Mouse (Mus musculus) c-Kit-positive CD71-positive TER-119-negative erythroid progenitor cells, embryonic 14.5 days (primary cell): ENCODE data around the gene Tbata.

Source experiments
- DNase-seq: peaks from one replicate; pipeline ENCODE4 v3.0.0-alpha.2; 2013; ENCODE audit warnings: low read depth

Gene Tbata

DNA sequence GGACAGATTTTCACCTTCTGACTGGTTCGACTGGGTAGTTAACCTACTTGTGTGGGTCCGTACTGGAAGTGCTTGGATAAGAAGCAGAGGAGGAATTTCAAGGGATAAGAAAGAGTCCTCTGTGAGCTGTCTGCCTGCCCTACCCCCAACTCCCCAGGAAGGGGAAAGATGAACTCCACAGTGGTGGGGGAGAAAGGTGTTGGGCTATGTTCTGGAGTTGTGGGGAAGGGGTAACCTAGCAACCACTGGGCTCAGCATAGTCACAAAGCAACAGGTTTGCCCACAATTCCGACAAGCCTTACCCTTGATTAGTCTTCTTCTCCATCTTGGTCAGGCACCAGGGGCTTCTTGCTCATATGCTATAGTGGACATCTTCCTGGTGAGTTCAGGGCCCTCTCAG lies at the start of gene Tbata:
Gene Tbata, plus strand, starts transcription at position 301 of the 400 bp plus-strand sequence.
- DNase-seq = no peak

- peak; percentile 54 for DNase-seq
Observed at GRCm38 (mm10) chr10:61123276-61123913, 48.4 kb upstream of the Tbata start.

- DNase-seq = no peak
Observed at GRCm38 (mm10) chr10:61124462-61124861, 47.3 kb upstream of the Tbata start.

DNA sequence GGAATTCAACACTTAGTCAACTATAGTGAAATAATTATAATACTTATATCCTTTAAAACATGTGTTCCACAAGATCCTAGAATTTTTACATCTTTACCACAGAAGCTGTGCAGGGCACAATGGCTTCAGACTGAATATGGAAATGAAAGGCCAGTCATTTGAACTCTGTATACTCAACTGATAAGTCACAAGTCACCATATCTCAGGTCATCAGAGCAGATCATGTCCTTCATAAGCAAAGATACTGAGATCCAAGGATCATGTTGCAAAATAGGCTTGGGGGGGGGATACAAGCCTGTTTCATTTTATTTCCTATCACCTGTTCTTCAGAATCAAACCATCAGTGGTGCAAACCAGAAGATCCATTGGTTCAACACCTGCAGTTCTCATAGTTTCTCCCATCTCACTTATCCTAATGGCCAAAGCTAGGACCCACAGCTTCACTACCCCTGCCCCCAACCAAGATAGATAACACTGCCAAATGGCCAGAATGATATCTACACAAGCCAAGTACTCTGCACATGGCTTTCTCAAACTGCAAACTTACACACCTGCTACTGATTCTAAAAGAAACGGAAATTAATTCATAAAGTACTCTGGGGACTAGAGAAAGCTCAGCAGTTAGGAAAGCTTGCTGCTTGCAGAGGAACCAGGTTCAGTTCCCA lies 42.9 kb upstream of the Tbata start:
- no peak for DNase-seq

- DNase-seq = no peak
Observed at GRCm38 (mm10) chr10:61130959-61131358, 40.8 kb upstream of the Tbata start.

- no peak for DNase-seq
Observed at GRCm38 (mm10) chr10:61134041-61134440, 37.7 kb upstream of the Tbata start.

DNA sequence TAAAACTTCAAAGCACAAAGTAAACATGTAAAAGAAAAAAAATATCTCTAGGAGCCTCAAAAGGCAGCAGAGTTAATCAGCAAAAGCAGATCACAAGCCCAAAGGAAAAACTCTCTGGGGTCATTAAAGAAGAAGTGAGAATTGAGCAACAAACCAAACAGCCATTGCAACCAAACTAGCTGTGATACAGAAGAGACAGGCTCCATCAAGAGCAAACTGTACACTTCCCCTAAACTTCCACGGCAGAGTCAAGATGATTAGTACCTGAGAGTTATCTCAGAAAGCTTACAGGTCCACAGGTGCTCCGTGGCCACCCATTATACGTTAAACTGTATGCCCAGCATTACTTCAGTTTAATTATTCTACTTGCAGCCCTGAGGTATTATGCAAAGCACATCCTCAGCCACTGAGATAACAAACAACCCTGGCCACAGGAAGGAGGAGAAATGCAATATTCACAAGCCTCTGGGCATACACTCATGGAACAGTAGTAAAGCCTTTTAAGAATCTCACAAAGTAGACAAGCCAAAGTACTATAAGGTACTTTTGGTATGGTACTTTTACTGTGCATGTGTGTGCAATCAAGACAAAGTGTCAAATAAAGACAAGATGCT lies 36.4 kb upstream of the Tbata start:
- no peak for DNase-seq

DNA sequence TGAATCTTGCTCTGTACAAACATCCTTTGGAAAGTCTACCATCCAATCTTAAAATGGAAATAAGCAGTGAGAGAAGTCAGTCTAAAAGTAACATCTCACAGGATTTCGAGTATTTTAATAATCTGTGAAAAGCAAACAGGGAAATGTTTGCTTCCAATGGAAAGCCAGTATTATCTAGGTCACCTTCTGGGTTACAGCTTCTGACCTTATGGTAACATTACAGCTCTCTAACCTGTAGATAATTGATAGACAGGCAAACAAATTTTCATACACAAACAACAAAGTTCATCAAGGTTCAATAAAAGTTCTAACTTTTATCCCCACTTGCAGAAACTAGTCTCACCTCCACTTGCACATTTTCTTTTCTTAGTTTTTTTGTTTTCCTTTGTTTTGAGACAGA lies 34.2 kb upstream of the Tbata start:
- no peak for DNase-seq

DNA sequence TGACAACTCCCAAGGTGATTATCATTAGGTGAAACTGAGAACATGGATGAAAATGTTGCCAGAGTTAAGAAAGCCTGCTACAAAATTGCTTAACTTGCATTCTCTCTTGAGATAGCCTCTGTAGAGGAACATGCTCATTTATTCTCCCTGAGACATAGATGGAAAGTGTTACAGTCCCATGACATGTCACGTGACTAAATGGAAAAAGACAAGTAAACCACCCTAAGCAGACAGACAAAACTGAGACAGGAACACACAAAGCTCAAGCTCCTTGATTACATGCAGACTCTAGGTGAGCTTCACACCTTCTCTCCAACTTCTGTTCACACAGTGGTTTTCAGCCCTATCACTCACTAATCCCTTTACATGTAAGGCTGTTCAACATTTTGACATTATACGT lies 28.4 kb upstream of the Tbata start:
- no peak for DNase-seq

GRCm38 (mm10) chr10:61145766-61146118 lies 26.0 kb upstream of the Tbata start:
- DNase-seq = no peak

- no peak for DNase-seq
Observed at GRCm38 (mm10) chr10:61146119-61146806, 25.5 kb upstream of the Tbata start.

DNA sequence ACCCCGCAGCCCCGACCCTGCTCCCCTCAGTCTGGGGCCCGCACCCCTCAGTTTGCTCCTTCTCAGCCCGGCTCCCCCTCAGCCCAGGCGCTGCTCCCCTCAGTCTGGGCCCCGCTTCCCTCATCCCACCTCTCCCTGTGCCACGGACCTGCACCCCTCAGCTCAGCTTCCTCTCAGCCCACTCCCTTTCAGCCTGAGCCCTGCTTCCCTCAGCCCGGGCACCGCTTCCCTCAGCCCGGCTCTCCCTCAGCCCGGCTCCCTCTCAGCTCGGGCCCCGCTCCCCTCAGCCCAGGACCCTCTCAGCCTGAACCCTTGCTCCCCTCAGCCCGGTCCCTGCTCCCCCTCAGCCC lies 25.0 kb upstream of the Tbata start:
- DNase-seq = no peak

GRCm38 (mm10) chr10:61147157-61148040 lies 24.4 kb upstream of the Tbata start, which contains the start of gene Sgpl1:
Sgpl1 (minus strand) TSS chr10:61147703.
- peak; percentile 72 for DNase-seq

- DNase-seq = no peak
Observed at GRCm38 (mm10) chr10:61149476-61149875, 22.3 kb upstream of the Tbata start.

GRCm38 (mm10) chr10:61150616-61151015 lies 21.1 kb upstream of the Tbata start:
- no peak for DNase-seq

- no peak for DNase-seq
Observed at GRCm38 (mm10) chr10:61152131-61152530, 19.6 kb upstream of the Tbata start.

DNA sequence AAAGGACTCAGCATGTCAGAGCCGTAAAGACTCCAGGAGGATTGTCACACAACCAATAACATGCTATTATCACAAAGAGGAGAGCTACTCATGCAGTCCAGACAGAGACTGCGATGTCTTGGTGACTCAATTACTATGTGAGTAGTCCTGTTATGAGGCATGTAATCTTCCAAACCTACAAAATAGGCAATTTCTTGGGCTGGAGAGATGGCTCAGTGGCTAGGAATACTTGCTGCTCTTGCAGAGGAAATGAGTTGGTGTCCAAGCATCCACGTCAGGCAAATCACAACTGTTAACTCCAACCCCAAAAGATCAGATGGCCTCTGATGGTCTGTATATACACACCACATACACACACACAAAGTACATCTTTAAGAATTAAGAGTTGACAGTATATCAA lies 16.1 kb upstream of the Tbata start:
- DNase-seq = no peak

- DNase-seq = no peak
Observed at GRCm38 (mm10) chr10:61156453-61156852, 15.3 kb upstream of the Tbata start.

DNA sequence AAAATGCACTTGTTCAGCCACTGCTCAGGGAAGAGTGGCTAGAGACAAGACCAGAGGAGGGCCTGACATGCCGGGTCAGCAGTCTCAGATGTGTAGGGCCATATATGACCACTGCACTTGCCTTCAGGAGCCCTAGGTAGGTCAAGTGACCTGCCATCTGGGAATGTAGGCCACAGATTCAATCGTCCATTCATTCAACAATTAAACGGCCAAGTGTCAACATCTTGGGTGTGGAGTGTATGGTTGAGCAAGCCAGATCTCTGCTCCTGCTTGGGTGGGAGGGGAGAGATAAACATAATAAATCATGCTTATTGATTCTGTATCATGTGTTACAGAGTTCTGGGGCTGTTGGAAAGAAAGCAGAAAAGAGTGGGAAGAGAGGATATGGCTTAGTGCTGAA lies 13.2 kb upstream of the Tbata start:
- DNase-seq = no peak

DNA sequence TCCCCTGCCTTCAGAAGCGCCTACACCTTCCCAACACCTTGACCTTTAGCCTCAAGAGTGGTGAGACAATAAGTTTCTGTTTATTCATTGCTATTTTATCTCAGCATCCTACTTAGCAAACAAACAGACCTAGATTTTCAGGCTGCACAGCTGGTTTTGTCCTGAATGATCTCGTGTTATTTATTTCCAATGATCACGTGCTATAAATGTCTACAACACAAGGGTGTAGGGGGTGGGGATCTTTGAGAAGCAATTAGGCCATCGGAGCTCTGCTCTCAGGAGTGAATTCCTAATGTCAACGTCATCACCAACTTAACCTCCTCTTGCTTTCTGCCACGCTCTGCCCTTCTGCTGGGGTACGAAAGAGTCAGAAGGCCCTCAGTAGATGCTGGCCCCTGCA lies 11.7 kb upstream of the Tbata start:
- no peak for DNase-seq

DNA sequence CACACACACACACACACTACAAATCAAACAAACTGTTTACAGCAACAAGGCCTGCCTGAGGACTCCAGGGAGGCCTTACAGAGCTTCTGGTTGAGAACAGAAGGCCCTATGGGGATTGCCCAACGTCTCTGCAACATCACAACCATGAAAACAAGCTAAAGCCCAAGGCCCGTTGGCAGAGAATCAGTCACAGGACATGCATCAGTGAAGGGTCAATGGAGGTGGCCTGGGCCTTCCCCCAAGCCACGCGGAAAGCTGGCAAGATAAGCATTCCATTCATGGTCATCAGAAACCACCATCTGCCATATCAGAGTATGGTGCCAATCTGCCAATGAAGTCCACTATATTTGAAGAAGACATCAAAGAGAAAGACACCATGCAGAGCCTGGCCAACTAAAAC lies 11.1 kb upstream of the Tbata start:
- DNase-seq = no peak

GRCm38 (mm10) chr10:61162366-61162765 lies 9.4 kb upstream of the Tbata start:
- no peak for DNase-seq
